Mouse (Mus musculus) erythroblast, embryonic 14.5 days (primary cell): ENCODE measurements around the gene Cdk5rap1.

ENCODE experiments used
- GATA1 ChIP-seq: IDR thresholded peaks from 2 replicates; pipeline ENCODE4 v1.6.1; 2012; ENCODE audit warnings: low read length, inconsistent platforms, mixed read lengths
- TAL1 ChIP-seq: IDR thresholded peaks from 3 replicates; pipeline ENCODE4 v1.6.1; 2012; ENCODE audit warnings: low read length, inconsistent platforms, mixed read lengths

- TF ChIP-seq GATA1 (no peak), TAL1 (no peak)
These were observed 80.0 kb downstream of the Cdk5rap1 start for GRCm38 (mm10) chr2:154292833-154293232.
